Mouse (Mus musculus) MEL-GATA-1-ER (cell line): ENCODE measurements around the gene Ap2s1.
"Not testable (repeated sequence)": the region's sequence is repeated elsewhere in the genome, so short reads cannot be mapped to it uniquely, and the experiment has no call there.

Experiments
- DNase-seq: peaks from one replicate; pipeline ENCODE4 v3.0.0-alpha.2; 2012; ENCODE audit warnings: low read depth; ENCODE audit errors: extremely low read depth

Gene Ap2s1

GRCm38 (mm10) chr7:16738073-16738696 lies at the start of gene Ap2s1:
Ap2s1 (plus strand) TSS chr7:16738410.
- DNase-seq = peak; percentile 99

GRCm38 (mm10) chr7:16689196-16689595 lies 49.0 kb upstream of the Ap2s1 start:
- DNase-seq = no peak

- no peak for DNase-seq
Observed at GRCm38 (mm10) chr7:16695025-16695424, 43.2 kb upstream of the Ap2s1 start.

DNA sequence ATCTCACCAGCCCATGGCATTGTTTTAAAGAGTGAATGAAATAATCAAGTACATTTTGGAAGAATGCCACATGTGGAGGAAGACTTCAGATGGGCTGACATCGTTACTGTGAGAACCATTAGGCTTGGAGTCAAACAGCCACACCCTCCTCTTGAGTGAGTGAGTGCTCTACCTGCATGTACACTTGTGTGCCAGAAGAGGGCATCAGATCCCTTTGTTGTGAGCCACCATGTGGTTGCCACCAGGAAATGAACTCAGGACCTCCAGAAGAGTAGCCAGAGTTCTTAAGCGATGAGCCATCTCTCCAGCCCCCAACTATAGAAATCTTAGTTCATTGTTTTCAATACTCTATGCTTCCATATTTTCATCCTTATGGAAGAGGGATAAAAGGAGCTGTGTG lies 39.2 kb upstream of the Ap2s1 start:
- DNase-seq = peak; percentile 51

DNA sequence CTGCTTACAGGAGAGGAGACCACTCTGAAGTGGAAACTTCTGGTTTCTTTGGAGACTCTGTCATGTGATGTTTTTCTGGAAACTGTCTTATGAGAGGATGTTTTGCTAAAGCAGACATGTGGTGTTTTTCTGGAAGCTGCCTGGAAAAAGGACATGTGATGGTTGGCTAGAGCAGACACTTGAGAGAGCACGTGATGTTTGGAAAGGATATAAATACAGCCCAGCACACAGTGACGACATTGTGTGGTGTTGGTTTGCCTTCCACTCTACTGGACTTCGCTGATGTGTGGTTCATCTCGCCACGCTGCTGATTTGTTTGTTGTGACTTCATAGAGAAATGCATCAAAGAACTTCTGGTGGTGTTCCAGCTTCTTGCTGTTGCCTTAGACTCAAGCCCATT lies 37.6 kb upstream of the Ap2s1 start:
- no peak for DNase-seq

GRCm38 (mm10) chr7:16706385-16706784 lies 31.8 kb upstream of the Ap2s1 start:
- no peak for DNase-seq

GRCm38 (mm10) chr7:16708244-16708643 lies 30.0 kb upstream of the Ap2s1 start:
- no peak for DNase-seq

GRCm38 (mm10) chr7:16710604-16711003 lies 27.6 kb upstream of the Ap2s1 start:
- no peak for DNase-seq

DNA sequence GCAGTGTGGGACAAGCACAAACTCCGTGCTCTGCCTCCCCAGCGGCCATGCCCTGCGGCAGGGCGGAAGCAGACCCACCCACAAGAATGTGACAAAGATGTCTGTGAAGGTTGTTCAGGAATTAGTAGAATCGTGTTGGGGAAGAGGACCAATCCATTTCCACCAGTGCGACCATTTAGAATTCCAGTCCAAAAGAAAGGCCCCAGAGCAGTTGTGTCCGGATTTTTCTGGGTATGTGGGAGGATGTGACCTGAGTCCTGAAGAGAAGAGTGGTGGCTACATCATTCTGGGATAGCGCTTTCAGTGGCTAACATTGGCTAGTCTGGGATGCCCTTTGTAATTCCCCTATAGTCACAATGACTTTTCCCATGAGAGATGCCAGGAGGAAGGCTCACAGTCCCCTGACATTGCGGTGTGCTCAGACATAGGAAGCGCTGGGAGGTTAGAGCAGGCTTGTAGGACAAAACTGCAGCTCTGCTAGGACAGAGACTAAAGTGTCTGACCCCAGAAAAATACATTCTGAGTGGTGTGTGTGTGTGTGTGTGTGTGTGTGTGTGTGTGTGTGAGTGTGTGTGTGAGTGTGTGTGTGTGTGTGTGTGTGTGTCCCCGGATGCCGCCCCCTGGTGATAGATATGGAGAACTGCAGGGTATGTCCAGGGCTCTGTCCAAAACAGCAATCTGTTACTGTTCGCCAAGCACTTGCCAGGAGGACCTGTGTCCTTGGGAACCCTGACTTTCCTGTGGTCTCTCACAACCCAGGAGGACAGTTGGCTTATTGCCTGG lies 25.4 kb upstream of the Ap2s1 start:
- DNase-seq = no peak

DNA sequence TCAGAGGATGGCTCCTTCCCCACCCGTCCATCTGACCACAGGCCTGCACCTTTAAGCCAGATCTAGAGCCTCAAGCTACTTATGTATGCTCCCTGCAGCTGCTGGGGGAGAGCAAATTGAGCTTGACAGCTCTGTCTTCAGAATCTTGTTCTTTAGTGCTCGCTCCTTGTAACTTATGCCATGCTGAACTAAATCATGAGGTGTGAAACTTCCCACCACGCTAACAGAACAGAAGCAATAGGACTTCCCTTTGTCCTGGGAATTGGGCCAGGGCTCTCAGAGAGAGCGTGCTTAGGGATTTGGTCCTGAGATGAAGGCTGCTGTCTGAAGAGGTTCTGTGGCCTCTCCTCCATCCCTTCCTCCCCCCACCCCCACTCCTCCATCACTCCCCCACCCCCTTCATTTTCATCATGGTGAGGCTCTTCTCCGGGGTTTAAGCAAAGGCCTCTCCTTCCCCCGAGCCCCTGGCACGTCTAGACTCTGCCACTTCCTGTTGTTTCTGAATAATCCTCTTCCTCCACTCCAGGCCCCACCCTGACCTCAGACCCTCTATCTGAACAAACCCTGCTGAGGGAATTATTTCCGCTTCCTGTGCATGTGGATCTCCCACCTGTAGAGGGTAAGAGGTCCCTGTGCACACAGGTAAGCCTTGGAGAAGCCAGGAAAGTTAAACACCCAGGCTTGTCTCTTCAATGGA lies 21.6 kb upstream of the Ap2s1 start:
- DNase-seq = not testable (repeated sequence)

DNA sequence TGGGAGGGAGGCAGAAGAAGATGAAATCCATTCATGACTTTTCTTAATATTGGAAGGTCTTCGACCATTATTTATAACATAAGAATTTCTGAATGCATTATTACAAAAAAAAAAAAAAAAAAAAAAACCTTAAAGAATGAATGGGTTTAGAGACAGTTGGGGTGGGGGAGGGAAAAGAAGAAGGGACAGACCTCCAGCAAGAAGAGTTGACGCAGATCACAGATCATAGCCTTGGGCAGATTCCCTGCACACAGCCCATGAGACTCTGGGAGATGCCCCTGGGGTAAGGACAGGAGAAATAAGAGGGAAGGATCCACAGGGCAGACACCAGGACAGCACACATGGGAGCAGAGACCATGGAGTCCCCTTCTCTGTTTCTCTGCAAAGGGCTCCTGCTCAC lies 16.6 kb upstream of the Ap2s1 start, which contains the start of gene Ceacam9:
TSS of gene Ceacam9 (plus strand) at position 301 of the 400 bp plus-strand sequence.
- DNase-seq = no peak

- not testable (repeated sequence) for DNase-seq
Observed at GRCm38 (mm10) chr7:16722490-16722889, 15.7 kb upstream of the Ap2s1 start.

DNA sequence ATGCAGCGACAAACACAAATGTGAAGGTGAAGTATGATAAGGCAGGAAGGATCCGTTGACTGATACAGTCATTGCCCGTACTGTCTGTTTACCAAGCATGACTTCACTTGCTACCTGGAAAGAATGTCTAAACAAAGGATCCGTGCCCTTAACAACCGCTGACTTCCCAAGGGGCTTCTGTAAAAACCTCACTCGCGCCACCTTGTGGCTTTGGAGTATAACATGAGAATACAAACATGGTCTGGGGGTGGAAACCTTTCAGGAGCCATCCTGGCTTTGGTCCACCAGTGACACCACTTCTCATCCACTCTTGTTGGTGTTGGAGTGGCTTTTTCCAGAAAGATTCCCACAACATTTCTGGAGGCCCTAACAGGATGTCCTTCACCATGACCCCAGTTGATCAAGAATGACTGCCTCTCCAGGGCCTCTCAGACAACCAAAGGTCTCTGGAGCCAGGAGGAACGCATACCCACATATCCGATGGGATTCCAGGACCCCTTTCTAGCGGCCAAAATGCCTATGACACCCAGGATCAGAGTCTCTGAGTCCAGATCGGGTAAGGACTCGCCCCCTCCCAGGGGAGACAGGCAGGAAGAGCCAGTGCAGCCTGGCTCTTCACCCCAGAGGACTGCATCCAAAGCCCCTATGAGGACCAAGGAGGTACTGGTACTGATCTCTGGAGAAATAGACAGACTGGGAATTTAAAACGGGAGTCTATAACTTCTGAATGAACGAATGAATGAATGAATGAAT lies 9.4 kb upstream of the Ap2s1 start:
- DNase-seq = peak; percentile 59

DNA sequence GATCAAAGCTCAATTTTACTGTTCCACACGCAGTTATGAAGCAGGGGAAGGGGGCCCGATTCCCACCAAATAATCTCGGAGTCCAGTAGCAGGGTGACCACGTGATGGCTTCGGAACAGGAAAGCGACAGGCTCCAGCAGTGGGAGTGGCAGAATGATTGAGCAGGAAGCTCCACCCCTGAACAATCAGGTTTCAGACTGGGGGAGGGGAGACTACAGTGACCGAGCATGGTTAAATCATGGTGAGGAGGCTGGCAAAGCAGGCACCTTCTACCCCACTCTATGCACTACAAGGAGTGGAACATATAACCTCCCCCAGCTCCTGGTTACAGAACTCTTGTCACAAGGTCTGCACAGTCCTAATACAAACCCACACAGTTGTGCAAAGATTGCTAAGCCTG lies 8.6 kb upstream of the Ap2s1 start:
- not testable (repeated sequence) for DNase-seq

DNA sequence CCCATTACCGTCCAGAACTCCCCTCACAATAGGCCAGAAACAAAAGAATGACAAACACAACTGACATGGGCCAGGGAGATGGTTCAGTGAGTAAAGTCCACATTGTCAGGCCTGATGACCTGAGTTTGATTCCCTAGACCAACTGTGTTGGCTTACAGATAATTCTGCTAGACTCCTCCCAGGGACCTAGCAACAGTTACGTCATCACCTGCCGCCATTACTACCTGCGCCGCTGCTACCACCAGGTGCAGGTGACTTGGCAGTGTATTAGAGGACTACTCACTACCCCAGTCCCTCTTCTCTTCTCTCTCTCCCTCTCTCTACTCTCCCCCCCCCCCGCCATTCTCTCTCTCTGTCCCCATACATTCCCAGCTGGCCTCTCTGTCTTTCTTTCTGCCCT lies 7.4 kb upstream of the Ap2s1 start:
- no peak for DNase-seq

GRCm38 (mm10) chr7:16731893-16732422 lies 6.3 kb upstream of the Ap2s1 start:
- DNase-seq = no peak

GRCm38 (mm10) chr7:16737606-16738072 lies 571 bp upstream of the Ap2s1 start:
- DNase-seq = no peak

GRCm38 (mm10) chr7:16739056-16739604 lies 920 bp downstream of the Ap2s1 start:
- no peak for DNase-seq

- DNase-seq = no peak
Observed at GRCm38 (mm10) chr7:16745373-16745772, 7.2 kb downstream of the Ap2s1 start.

DNA sequence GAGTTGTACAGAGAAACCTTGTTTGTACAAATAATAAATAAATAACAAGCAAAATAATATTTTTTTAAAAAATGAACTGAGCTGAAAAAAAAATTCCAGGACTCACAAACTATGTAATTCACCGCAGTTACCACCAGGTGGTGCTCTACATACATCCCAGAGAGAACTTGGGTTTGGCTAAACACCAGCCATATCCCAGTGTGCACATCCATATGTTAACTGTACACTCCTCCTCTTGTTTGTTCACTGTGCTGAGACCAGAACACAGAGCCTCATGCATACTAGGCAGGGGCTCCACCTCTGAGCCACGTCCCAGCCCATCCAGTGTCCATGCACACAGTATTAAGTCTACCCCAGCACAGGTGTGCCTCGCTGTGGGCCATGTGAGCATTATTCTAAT lies 7.9 kb downstream of the Ap2s1 start:
- peak; percentile 46 for DNase-seq

DNA sequence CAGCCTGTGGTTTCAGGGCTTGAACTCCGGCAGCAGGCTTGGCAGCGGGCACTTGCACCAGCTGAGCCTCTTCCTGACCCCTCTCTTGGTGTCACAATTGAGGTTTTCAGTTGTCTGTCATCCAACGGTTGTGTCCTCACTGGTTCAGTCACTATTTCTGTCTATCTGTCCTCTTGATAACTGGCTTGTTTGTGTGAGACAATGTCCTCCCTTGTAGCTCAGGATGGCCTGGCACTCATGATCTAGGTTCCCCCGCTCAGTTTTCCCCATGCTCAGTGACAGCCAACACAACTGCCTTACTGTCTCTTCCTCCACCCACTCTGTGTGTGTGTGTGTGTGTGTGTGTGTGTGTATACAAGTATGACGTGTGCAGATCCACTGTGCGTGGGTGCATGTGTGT lies 9.4 kb downstream of the Ap2s1 start:
- DNase-seq = no peak
